Mouse (Mus musculus) neural tube, embryonic 11.5 days (tissue): Measurements from ENCODE around the gene Ptpn23. TPM values are rescaled to one million over a fixed set of nuclear protein-coding genes. Genes with fewer than 3 reads are reported as not detected.

Source experiments
- ATAC-seq: fragments of 200-750 bp; cut with Nextera tagmentation; 2 replicates; pipeline ENCODE4 v1.8.0; 2017; ENCODE audit warnings: moderate number of reproducible peaks, mild to moderate bottlenecking, moderate TSS enrichment, moderate library complexity; ENCODE audit not compliant: insufficient read depth, low FRiP score, low TSS enrichment
- DNase-seq: peaks from one replicate; pipeline ENCODE4 v3.0.0-alpha.2; 2015; ENCODE audit warnings: low spot score
- H3K27ac ChIP-seq: fragments of 300-500 bp; sonication (generic); 2 replicates; pipeline ENCODE4 v1.5.1; 2014; ENCODE audit warnings: low read depth, mild to moderate bottlenecking, low read length
- H3K27me3 ChIP-seq: fragments of 300-500 bp; sonication (generic); 2 replicates; pipeline ENCODE4 v1.6.1; 2014; ENCODE audit warnings: mild to moderate bottlenecking, low read length, mixed read lengths; ENCODE audit not compliant: control insufficient read depth, insufficient read depth
- H3K36me3 ChIP-seq: fragments of 300-500 bp; sonication (generic); 2 replicates; pipeline ENCODE4 v1.6.1; 2014; ENCODE audit warnings: mild to moderate bottlenecking, low read length, moderate library complexity, mixed read lengths; ENCODE audit not compliant: control insufficient read depth, insufficient read depth
- H3K4me1 ChIP-seq: fragments of 300-500 bp; sonication (generic); 2 replicates; pipeline ENCODE4 v1.6.1; 2014; ENCODE audit warnings: low read length, mixed read lengths; ENCODE audit not compliant: control insufficient read depth, insufficient read depth
- H3K4me2 ChIP-seq: fragments of 300-500 bp; sonication (generic); 2 replicates; pipeline ENCODE4 v1.6.1; 2014; ENCODE audit warnings: low read depth, mild to moderate bottlenecking, moderate library complexity
- H3K4me3 ChIP-seq: fragments of 300-500 bp; sonication (generic); 2 replicates; pipeline ENCODE4 v1.5.1; 2014; ENCODE audit warnings: low read depth, low read length
- H3K9ac ChIP-seq: fragments of 300-500 bp; sonication (generic); 2 replicates; pipeline ENCODE4 v1.6.1; 2014; ENCODE audit warnings: mild to moderate bottlenecking, low read length
- H3K9me3 ChIP-seq: fragments of 300-500 bp; sonication (generic); 2 replicates; pipeline ENCODE4 v1.6.1; 2016; ENCODE audit warnings: low read length; ENCODE audit not compliant: control insufficient read depth
- WGBS: fragments of 180-500 bp; shearing (Covaris S2); extraction: QIAGEN DNeasy Blood & Tissue Kit; methylation state at CpG from one replicate; pipeline ENCODE4 v1.1.7; 2014; 5-methylcytosine and 5-hydroxymethylcytosine counted together
- polyA plus RNA-seq: library from polyadenylated mRNA; unstranded; fragments of >200 nt; fragmentation: Nextera tagmentation; extraction: Ambion mirVana; gene quantifications from 2 replicates; pipeline ENCODE4 v1.2.1, GENCODE M21; 2014

Ptpn23 gene
- polyA plus RNA-seq, 1 experiment from 2014 or later, result 15.9 TPM

DNA sequence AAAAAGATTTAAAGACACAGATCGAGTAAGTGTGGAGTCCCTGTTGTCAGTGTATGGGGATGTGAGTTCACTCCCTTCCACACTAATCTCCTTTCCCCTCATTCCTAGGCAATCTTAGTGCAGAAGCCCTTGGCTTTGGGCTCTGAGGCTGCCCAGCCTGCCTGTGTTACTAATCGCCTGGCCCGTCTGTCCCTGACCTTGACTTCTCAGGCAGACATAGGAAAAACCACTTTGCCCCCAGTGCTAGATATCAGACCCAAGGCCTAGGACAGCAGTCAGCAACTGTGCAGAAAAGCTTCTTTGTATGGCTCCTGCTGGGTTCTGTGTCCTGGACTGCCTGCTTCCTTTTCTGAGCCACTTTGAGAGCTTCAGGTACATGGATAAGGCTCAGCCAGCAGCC, 32.3 kb downstream of the Ptpn23 start:
- H3K4me1 ChIP-seq, result no peaks in the 10 kb centered on the region
- no peak overlapping the region for H3K4me2 ChIP-seq
- DNase-seq, result no peak
- H3K27ac ChIP-seq, result no peak overlapping the region
- H3K27me3 ChIP-seq, result no peaks in the 10 kb centered on the region
- ATAC-seq, result no peak
- peaks cover 6% of the 10 kb centered on the region for H3K36me3 ChIP-seq
- no peak overlapping the region for H3K4me3 ChIP-seq
- no peak overlapping the region for H3K9ac ChIP-seq
- 93% methylated on average over 3 of the region's 3 CpGs for WGBS
- H3K9me3 ChIP-seq, result no peaks in the 10 kb centered on the region

DNA sequence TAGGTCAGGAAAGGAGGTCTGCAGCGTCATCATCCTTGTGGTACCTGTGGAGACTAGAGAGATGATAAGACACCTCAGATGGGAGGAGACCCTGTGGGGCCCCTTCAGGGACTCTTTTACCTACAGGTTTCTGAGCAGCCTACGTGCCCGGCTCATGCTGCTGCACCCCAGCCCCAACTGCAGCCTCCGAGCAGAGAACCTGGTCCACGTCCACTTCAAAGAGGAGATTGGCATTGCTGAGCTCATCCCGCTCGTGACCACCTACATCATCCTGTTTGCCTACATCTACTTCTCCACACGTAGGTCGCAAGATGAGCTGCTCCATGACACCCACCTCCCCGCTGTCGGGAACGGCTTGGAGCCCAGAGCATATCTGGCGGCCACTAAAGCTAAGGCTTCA, 34.1 kb downstream of the Ptpn23 start:
- WGBS, result 93% methylated on average over 13 of the region's 13 CpGs
- H3K4me3 ChIP-seq, result no peak overlapping the region
- H3K36me3 ChIP-seq, result peaks cover 6% of the 10 kb centered on the region
- no peak for DNase-seq
- no peak for ATAC-seq
- no peaks in the 10 kb centered on the region for H3K9me3 ChIP-seq
- H3K4me1 ChIP-seq, result no peaks in the 10 kb centered on the region
- H3K27ac ChIP-seq, result no peak overlapping the region
- H3K9ac ChIP-seq, result no peak overlapping the region
- H3K4me2 ChIP-seq, result no peak overlapping the region
- no peaks in the 10 kb centered on the region for H3K27me3 ChIP-seq

GRCm38 (mm10) chr9:110369860-110370259, 38.2 kb downstream of the Ptpn23 start:
- ATAC-seq (no peak), DNase-seq (no peak)
- no peak overlapping the region for H3K9ac ChIP-seq
- no peak overlapping the region for H3K4me2 ChIP-seq
- no peak overlapping the region for H3K27ac ChIP-seq
- H3K36me3 ChIP-seq, result peaks cover 2% of the 10 kb centered on the region; the same call in 1 of the 2 replicates
- no peaks in the 10 kb centered on the region for H3K9me3 ChIP-seq
- 88% methylated on average over 3 of the region's 3 CpGs for WGBS
- H3K4me3 ChIP-seq, result no peak overlapping the region
- H3K4me1 ChIP-seq, result no peaks in the 10 kb centered on the region
- no peaks in the 10 kb centered on the region for H3K27me3 ChIP-seq

GRCm38 (mm10) chr9:110366746-110367145, 41.3 kb downstream of the Ptpn23 start:
- H3K4me3 ChIP-seq, result no peak overlapping the region
- peaks cover 6% of the 10 kb centered on the region for H3K36me3 ChIP-seq
- ATAC-seq (no peak), DNase-seq (no peak)
- H3K4me1 ChIP-seq, result no peaks in the 10 kb centered on the region
- no peaks in the 10 kb centered on the region for H3K9me3 ChIP-seq
- no peaks in the 10 kb centered on the region for H3K27me3 ChIP-seq
- H3K9ac ChIP-seq, result no peak overlapping the region
- no peak overlapping the region for H3K4me2 ChIP-seq
- H3K27ac ChIP-seq, result no peak overlapping the region
- 90% methylated on average over 5 of the region's 5 CpGs for WGBS

GRCm38 (mm10) chr9:110362337-110362736, 45.7 kb downstream of the Ptpn23 start:
- no peaks in the 10 kb centered on the region for H3K4me1 ChIP-seq
- WGBS, result 86% methylated on average over 10 of the region's 10 CpGs
- DNase-seq (no peak), ATAC-seq (no peak)
- no peaks in the 10 kb centered on the region for H3K9me3 ChIP-seq
- peaks cover 6% of the 10 kb centered on the region for H3K36me3 ChIP-seq
- H3K9ac ChIP-seq, result no peak overlapping the region
- no peak overlapping the region for H3K4me2 ChIP-seq
- H3K27me3 ChIP-seq, result no peaks in the 10 kb centered on the region
- H3K4me3 ChIP-seq, result no peak overlapping the region
- no peak overlapping the region for H3K27ac ChIP-seq

- Histone ChIP-seq H3K4me2 (no peak overlapping the region), H3K4me1 (no peaks in the 10 kb centered on the region), H3K4me3 (no peak overlapping the region), H3K27ac (no peak overlapping the region), H3K9me3 (no peaks in the 10 kb centered on the region), H3K27me3 (no peaks in the 10 kb centered on the region), H3K9ac (no peak overlapping the region), H3K36me3 (peaks cover 6% of the 10 kb centered on the region)
- no peak for ATAC-seq
- WGBS, result 75% methylated on average over 12 of the region's 12 CpGs
- no peak for DNase-seq
Measured at GRCm38 (mm10) chr9:110361299-110361698, 46.7 kb downstream of the Ptpn23 start.

DNA sequence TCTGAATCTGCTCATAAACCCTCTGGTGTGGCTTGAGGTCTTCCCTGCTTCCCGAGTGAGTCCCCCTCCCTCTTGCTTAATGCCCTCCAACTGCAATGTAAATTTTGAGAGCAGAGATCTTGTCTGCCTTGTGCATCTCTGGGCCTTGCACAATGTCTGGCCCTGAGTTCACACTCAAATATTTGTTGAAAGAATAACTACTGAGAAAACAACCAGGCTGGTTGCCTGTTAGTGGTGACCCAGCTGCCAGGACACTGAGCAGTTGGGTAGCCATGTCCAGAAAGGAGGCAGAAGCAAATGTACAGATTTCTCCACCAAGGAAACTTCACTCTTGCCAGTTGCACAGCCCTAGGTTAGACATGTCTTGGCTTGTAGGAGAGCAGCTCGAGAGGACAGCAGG, 49.7 kb downstream of the Ptpn23 start:
- peaks cover 5% of the 10 kb centered on the region for H3K36me3 ChIP-seq
- DNase-seq, result no peak
- WGBS, result 76% methylated on average over 2 of the region's 2 CpGs
- H3K9ac ChIP-seq, result no peak overlapping the region
- no peaks in the 10 kb centered on the region for H3K4me1 ChIP-seq
- no peak for ATAC-seq
- H3K4me3 ChIP-seq, result no peak overlapping the region
- no peak overlapping the region for H3K4me2 ChIP-seq
- no peaks in the 10 kb centered on the region for H3K9me3 ChIP-seq
- no peaks in the 10 kb centered on the region for H3K27me3 ChIP-seq
- no peak overlapping the region for H3K27ac ChIP-seq

DNA sequence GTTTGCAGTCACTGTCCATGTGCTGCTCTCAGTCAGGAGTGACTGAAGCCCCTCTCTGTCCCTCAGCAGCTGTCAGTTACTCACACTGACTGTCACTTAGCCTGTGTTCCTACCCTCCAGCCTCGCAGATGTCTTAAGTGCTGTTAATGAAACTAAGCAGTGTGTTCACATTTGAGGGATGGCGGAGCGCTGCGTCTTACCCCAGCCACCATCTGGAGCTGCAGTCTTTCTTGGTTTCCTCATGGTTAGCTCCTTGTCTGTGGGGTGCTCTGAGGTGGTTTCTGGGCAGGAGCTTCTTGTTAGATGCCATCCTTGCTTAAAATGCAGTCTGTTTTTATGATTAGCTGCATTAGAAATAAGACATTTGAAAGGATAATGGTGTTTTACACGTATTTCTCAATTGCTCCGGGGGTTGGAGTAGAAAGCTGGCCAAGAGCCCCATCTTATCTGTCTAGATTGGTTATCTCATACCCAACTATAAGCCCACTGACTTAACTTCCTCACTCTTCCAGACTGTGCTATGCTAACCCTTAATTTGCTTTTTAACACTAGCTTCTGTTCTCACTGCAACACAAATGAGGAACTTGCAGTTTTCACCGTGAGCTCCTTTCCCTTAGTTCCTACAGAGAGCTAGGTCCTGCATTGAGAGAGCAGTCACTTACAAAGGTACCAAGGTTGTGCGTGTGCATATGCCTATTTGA, 55.9 kb downstream of the Ptpn23 start:
- no peak overlapping the region for H3K4me3 ChIP-seq
- no peaks in the 10 kb centered on the region for H3K9me3 ChIP-seq
- H3K27me3 ChIP-seq, result no peaks in the 10 kb centered on the region
- ATAC-seq (no peak), DNase-seq (no peak)
- 91% methylated on average over 8 of the region's 8 CpGs for WGBS
- H3K4me2 ChIP-seq, result no peak overlapping the region
- H3K9ac ChIP-seq, result no peak overlapping the region
- no peaks in the 10 kb centered on the region for H3K36me3 ChIP-seq
- no peaks in the 10 kb centered on the region for H3K4me1 ChIP-seq
- H3K27ac ChIP-seq, result no peak overlapping the region

GRCm38 (mm10) chr9:110351350-110351749, 56.7 kb downstream of the Ptpn23 start:
- H3K27me3 ChIP-seq, result no peaks in the 10 kb centered on the region
- no peak overlapping the region for H3K9ac ChIP-seq
- no peak overlapping the region for H3K4me2 ChIP-seq
- no peaks in the 10 kb centered on the region for H3K4me1 ChIP-seq
- no peak overlapping the region for H3K4me3 ChIP-seq
- H3K9me3 ChIP-seq, result no peaks in the 10 kb centered on the region
- WGBS, result 88% methylated on average over 2 of the region's 2 CpGs
- ATAC-seq, result no peak
- H3K27ac ChIP-seq, result no peak overlapping the region
- H3K36me3 ChIP-seq, result no peaks in the 10 kb centered on the region
- DNase-seq, result no peak
